Mouse (Mus musculus) T-cell, adult 2 months (primary cell): ENCODE results near the gene Lrsam1.

Experiments
- DNase-seq: peaks from one replicate; pipeline ENCODE4 v3.0.0; 2022; ENCODE audit warnings: low spot score

The Lrsam1 gene

GRCm38 (mm10) chr2:32966689-32967631 is 5.5 kb upstream of the Lrsam1 start:
- peak; percentile 84 for DNase-seq

DNA sequence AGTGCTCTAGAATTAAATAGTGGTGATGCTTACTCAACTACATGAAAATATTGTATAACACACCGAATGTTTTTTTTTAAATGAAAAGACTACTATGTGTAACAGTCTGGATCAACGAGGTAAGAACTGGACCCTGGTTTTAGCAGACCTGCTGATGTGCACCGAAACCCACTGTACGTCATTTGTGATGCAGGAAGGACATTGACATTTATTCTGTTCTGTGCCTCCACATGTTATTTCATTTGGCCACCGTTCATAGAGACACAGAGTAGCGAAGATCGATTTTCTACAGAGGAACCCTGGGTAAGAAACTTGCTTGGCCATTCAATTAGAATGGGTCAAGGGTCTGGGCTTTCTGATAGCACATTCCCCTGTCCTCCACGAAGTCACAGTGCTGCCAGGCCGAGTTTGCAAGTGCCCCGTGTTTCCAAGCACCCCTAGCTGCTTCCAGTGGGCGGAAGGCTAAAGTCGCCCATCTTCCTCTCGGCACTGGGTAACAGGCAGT is 4.8 kb upstream of the Lrsam1 start:
- DNase-seq: no peak

DNA sequence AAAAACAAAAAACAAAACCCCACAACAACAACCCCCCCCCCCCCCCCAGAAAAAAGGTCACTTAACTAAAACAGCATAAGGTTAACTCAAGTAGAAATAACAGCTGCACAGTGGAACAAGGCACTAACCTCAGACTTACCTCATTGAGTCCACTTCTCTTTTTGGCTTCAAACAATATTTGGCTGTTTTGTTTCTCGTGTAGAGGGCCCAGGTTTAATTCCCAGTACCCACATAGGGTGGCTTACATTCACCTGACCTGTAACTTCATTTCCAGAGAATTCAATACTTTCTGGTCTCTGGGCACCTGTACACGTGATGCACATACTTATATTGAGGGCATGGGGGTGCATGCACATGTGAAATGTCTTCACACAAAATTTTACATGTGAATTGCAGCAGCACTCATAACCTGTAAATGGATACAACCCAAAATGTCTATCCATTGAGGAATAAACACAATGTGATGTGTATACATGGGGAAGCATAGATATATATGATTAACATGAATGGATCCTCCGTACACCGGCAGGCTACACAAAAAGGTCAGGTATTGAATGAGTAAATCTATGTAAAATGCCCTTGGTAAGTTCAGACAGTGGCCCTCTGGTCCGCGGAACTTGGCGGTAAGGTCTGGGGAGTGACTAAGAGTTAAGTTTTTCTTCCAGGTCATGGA is 4.2 kb upstream of the Lrsam1 start:
- no peak for DNase-seq

GRCm38 (mm10) chr2:32964659-32965457 is 3.4 kb upstream of the Lrsam1 start:
- DNase-seq: no peak

DNA sequence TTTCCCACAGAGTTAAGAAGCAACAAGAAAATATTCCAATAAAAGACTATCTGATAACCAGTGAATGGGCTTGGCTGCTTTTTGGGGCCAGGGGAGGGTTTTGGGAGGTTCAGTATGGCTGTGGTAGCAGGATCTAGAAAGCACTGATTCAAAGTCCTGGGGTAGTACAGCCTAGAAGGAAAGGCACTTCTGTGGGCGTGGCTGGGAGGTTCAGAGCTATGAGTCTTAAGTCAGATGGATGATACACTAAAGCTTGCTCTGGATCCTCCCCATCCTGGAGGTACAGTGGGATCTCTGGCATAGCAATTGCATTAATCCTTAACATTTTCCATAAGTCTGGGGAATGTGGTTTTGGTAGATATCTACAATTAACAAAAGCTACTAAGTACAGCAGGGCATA is 2.6 kb upstream of the Lrsam1 start:
- no peak for DNase-seq

DNA sequence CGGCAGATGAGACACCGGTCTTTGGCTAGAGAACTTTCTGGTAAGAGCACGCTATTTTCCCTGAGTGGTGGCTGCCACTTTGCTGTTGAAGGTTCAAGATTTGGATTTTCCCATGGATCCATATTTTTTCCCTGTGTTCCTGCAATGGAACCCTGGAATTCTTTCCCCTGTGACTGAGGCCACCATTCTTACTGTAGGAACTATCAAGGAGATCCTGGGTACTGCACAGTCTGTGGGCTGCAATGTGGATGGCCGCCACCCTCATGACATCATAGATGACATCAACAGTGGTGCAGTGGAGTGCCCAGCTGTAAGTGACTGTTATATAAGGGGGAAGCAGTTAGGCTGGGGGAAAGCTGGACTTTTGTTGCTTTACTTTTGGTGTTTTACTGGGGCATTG is 2.1 kb upstream of the Lrsam1 start:
- no peak for DNase-seq

DNA sequence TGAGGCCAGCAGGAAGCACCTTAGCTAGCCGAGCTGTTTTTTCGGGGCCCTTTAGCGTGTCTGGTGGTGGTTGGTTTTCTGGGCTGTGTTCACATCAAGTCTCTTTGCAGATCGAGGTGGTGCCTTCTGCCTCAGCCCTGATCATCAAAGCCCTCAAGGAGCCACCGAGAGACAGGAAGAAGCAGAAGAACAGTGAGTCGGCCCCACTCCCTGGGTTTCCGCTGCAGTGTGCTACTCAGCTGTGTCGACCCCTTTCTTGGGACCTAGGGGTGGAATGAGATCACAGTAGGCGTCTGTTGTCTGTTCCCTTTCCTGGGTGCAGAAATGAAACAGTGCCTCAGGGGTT is 1.4 kb upstream of the Lrsam1 start:
- DNase-seq: peak; percentile 76

DNA sequence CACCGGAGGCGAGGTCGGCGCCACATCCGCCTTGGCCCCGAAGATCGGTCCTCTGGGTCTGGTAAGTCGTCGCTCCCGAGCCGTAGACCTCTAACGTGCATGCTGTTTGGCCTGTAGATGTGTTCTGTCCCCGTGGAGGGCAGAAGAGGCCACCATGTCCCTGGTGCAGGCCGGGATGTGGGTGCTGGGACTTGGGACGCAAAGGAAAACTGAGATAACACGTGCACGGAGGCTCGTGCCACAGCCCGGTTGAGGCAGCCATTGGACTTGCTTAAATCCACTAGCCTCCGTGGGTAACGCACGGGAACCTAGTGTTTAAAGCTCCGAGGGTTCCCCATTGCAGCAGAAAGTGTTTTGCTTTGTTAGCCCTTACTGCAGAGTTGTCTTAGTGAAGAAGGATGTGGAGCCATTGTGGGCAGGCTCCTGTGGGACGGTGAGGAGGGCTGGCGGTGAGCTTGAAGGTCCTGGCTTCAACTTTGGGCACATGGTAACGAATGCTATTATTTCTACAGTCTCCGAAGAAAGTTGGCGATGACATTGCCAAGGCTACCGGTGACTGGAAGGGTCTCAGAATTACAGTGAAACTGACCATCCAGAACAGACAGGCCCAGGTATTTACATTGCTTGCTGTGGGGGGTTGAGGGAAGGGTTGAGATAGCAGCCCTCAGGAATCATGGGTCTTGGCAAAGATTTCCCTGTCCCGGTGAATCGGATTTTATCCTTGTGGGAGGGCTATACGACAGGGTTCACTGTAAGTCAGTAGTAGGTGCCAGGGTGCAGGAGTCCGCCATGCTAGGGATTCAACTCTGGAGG is 854 bp upstream of the Lrsam1 start:
- no peak for DNase-seq

DNA sequence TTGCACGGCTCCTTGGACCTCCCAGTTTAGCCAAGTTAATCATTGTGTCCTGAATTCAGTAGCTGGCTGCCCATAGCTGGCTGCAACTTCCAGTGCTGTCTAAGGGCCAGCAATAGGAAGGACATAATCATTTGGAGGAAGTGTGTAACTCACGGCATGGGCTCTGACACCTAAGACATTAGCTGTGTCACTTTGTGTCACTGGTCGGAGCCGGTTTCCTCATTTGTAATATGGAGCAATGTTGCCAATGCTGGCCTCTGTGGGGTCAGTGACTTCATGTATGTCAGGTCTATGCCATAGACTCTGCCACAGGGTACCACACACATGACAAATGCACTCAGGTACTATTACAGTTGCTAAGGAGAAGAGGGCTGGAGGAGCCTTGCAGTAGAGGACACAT is 1.1 kb downstream of the Lrsam1 start:
- no peak for DNase-seq

DNA sequence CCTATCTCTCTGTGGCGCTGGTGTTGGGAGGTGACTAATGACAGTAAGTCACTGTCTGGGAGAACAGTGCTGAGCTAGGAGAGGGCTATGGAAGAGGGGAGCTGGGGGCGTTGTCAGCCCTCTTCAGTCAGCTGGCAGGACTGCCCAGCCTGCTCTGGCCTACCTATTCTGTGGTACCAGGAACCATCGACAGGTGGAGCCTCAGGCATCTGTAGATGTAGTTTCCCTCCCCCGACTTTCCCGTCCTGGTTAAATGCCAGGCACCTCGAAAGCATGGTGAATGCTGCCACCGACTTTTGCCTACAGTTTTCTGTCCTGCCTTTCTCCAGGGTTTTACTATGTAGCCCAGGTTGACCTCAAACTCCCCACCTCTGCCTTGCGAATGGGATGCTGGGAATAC is 4.1 kb downstream of the Lrsam1 start:
- no peak for DNase-seq

- DNase-seq: no peak
Measured at GRCm38 (mm10) chr2:32954581-32954980, 6.8 kb downstream of the Lrsam1 start.

- no peak for DNase-seq
Measured at GRCm38 (mm10) chr2:32947454-32947853, 14.0 kb downstream of the Lrsam1 start.

DNA sequence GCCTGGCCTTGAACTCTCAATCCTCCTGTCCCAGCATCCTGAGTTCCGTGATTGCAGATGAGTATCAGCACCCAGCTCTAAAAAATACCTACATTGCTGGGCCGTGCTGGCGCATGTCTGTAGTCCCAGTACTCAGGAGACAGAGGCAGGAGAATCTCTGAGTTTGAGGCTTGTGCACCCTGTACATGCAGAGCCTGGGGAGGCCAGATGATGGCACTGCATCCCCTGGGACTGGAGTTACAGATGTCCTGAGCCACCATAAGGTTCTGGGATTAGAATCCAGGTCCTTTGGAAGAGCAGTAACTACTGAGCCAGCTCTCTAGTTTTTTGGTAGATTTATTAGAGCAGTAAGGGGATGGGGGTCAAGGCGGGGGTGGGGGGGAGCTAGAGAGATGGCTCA is 20.9 kb downstream of the Lrsam1 start:
- DNase-seq: no peak

GRCm38 (mm10) chr2:32939418-32939817 is 22.0 kb downstream of the Lrsam1 start:
- DNase-seq: peak; percentile 50

DNA sequence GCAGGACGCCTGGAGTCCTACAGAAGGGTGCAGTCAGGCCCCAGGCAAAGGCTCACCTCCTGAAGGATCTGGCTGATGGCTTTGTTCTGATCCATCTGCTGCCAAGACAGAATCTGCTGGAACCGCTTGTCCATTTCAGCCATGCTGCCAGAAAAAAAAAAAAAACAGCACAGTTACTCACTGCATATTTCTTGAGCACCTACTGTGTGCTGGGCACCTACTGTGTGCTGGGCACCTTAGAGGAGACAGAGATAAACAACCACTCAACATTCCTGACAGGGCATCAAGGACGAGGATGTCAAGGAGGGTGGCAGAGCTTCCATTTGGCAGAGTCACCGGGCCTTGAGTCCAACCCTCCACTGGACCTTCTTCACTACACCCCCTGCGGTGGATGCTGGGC is 22.7 kb downstream of the Lrsam1 start:
- DNase-seq: no peak

GRCm38 (mm10) chr2:32931730-32932129 is 29.7 kb downstream of the Lrsam1 start:
- DNase-seq: peak; percentile 14

GRCm38 (mm10) chr2:32928947-32929829 is 32.2 kb downstream of the Lrsam1 start:
- no peak for DNase-seq

- DNase-seq: peak; percentile 37
Measured at GRCm38 (mm10) chr2:32928235-32928946, 33.0 kb downstream of the Lrsam1 start.

DNA sequence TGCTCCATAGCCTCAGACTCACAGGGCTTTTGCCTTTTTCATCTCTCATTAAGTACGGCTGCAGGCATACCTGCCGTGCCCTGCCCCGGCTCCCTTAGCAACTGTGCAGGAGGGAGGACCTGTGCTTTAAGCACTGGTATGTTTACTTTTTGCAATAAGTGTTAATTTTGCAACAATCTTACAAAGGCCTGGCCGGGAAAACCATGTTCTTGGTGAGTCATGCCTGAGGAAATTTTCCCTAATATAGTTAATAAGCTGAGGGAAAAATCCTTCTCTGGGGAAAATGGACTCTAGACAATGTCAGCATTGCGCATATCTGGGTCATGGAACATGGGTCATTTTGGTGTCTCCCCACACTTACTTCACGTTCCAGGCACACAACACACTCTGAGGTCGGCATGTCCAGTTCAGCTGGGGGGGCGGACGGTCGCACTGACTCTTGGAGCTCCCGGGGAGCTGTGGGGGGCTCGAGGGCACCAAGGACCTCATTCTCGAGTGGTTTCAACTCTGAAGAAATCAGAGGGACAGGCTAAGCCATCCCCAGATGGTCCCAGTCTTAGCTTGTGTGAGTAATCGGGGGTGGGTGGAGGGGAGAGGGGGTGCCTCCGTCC is 33.7 kb downstream of the Lrsam1 start:
- no peak for DNase-seq
